Mouse (Mus musculus): Measurements from ENCODE around the gene Amtn. TPM values are rescaled to one million over a fixed set of nuclear protein-coding genes. Genes with fewer than 3 reads are reported as not detected.

Amtn gene
- polyA plus RNA-seq, 1 experiment from 2014 or later = not detected

Other genes with a start within 250 kb of the Amtn start
- not detected in 2 replicates for gene Gm11115, start 222.0 kb upstream of the Amtn start, polyA plus RNA-seq (2016; fragmentation: Nextera tagmentation; extraction: Ambion mirVana)
- gene Gm7714, start 107.2 kb upstream of the Amtn start, polyA plus RNA-seq (2016; fragmentation: Nextera tagmentation; extraction: Ambion mirVana) = not detected in 2 replicates
- not detected in 2 replicates for gene Prol1, start 58.8 kb upstream of the Amtn start, polyA plus RNA-seq (2016; fragmentation: Nextera tagmentation; extraction: Ambion mirVana)
- 0.07 TPM in 1 of 2 replicates, not detected in the other for gene Ambn, start 79.9 kb downstream of the Amtn start, polyA plus RNA-seq (2016; fragmentation: Nextera tagmentation; extraction: Ambion mirVana)
- not detected in 2 replicates for gene Enam, start 111.9 kb downstream of the Amtn start, polyA plus RNA-seq (2016; fragmentation: Nextera tagmentation; extraction: Ambion mirVana)
- 0.11 and 0.37 TPM in 2 replicates for gene Jchain, start 151.8 kb downstream of the Amtn start, polyA plus RNA-seq (2016; fragmentation: Nextera tagmentation; extraction: Ambion mirVana)
- gene Utp3, start 178.4 kb downstream of the Amtn start, polyA plus RNA-seq (2016; fragmentation: Nextera tagmentation; extraction: Ambion mirVana) = 72.4 and 78.3 TPM in 2 replicates
- 46.8 and 90.3 TPM in 2 replicates for gene Rufy3, start 188.9 kb downstream of the Amtn start, polyA plus RNA-seq (2016; fragmentation: Nextera tagmentation; extraction: Ambion mirVana)